Mouse (Mus musculus): ENCODE measurements around the gene Hist1h1d.
"Not testable (repeated sequence)": the region's sequence is repeated elsewhere in the genome, so short reads cannot be mapped to it uniquely, and the experiment has no call there.

Gene Hist1h1d

GRCm38 (mm10) chr13:23530181-23530900, 22.7 kb upstream of the Hist1h1d start:
- DNase-seq = peak; percentile 55

GRCm38 (mm10) chr13:23530901-23531875, 21.9 kb upstream of the Hist1h1d start, which contains the start of gene Hist1h4h:
Hist1h4h (plus strand) TSS chr13:23531050.
- peak; percentile 98 for DNase-seq

GRCm38 (mm10) chr13:23532262-23533075, 20.6 kb upstream of the Hist1h1d start:
- no peak for DNase-seq

GRCm38 (mm10) chr13:23533560-23534367, 19.3 kb upstream of the Hist1h1d start, which contains the start of gene Hist1h2af:
Hist1h2af (plus strand) TSS chr13:23533906.
- DNase-seq = peak; percentile 76

- no peak for DNase-seq
These were observed 18.5 kb upstream of the Hist1h1d start for GRCm38 (mm10) chr13:23534368-23535131.

- DNase-seq = peak; percentile 84
These were observed 17.7 kb upstream of the Hist1h1d start, which contains the start of gene Hist1h3g for GRCm38 (mm10) chr13:23535137-23536075. Hist1h3g (plus strand) TSS chr13:23535422.

- DNase-seq = no peak
These were observed 16.8 kb upstream of the Hist1h1d start for GRCm38 (mm10) chr13:23536076-23536822.

GRCm38 (mm10) chr13:23537006-23537710, 15.9 kb upstream of the Hist1h1d start:
- DNase-seq = no peak

GRCm38 (mm10) chr13:23538249-23538648, 14.8 kb upstream of the Hist1h1d start:
- DNase-seq = no peak

- DNase-seq = not testable (repeated sequence)
These were observed 13.2 kb upstream of the Hist1h1d start for GRCm38 (mm10) chr13:23539821-23540220.

GRCm38 (mm10) chr13:23541497-23541896, 11.6 kb upstream of the Hist1h1d start:
- no peak for DNase-seq

- not testable (repeated sequence) for DNase-seq
These were observed 10.7 kb upstream of the Hist1h1d start for GRCm38 (mm10) chr13:23542225-23542980.

GRCm38 (mm10) chr13:23542999-23543607, 10.0 kb upstream of the Hist1h1d start, which contains the start of gene Hist1h2bh:
Hist1h2bh (minus strand) TSS chr13:23543392.
- peak; percentile 51 for DNase-seq

GRCm38 (mm10) chr13:23543965-23544786, 8.9 kb upstream of the Hist1h1d start, which contains the start of gene Hist1h3f:
Hist1h3f (plus strand) TSS chr13:23544052.
- DNase-seq = peak; percentile 76

- DNase-seq = not testable (repeated sequence)
These were observed 8.3 kb upstream of the Hist1h1d start for GRCm38 (mm10) chr13:23544787-23545120.

GRCm38 (mm10) chr13:23546694-23547093, 6.4 kb upstream of the Hist1h1d start:
- DNase-seq = no peak
